Mouse (Mus musculus) erythroblast, embryonic 14.5 days (primary cell): ENCODE measurements around the gene Prx.
A peak's percentile ranks its signal among the peaks of the same experiment; 100 is the strongest.

Experiments used
- GATA1 ChIP-seq: IDR thresholded peaks from 2 replicates; pipeline ENCODE4 v1.6.1; 2012; ENCODE audit warnings: low read length, inconsistent platforms, mixed read lengths
- TAL1 ChIP-seq: IDR thresholded peaks from 3 replicates; pipeline ENCODE4 v1.6.1; 2012; ENCODE audit warnings: low read length, inconsistent platforms, mixed read lengths

DNA sequence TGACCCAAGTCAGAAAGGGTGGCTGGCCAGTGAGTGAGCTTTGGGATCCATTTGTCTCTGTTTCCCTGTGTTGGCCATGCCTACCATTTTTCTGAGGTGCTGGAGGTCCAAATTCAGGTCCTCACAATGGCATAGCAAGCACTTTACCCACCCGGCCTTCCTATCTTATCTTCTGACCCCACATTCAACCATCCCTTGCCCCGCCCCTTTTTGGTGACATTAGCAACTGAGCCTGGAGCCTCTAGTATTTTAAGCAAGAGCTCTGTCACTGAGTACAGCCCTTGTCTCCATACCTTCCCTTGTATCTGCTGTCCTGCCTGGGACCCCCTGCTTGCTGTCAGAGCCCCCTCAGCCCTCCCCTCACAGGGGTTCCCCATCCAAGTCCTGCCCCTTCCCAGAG, 36.3 kb downstream of the Prx start:
- TF ChIP-seq TAL1 = peak; percentile 65
- TF ChIP-seq GATA1 = peak; percentile 67
